Mouse (Mus musculus) spleen, embryonic (tissue): ENCODE results near the gene Exoc4.

ENCODE experiments used
- CTCF ChIA-PET: fragments of 350-600 bp; sonication (Branson Sonifier 250); formaldehyde crosslinking; loops from one replicate; lab custom pipeline; 2022; lab: Charles Lee

Gene Exoc4

DNA sequence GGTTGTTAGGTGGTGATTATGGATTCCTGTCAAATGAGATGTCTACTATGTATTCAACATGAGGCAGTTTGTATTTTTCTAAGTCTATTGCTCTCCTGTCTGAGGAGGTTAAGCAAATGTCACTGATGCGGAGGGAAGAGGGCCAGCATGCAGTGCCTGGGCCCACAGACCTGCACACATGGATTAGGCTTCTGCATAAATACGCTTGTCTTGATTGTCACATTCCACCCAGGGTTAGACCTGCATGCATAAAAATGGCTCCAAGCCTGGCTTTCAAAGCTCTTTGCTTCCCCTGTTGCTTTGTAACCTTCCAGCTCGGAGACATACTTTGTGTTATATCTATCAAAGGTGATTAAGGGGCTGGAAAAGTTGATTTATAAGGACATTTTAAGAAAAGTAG is 610.2 kb downstream of the Exoc4 start:
- CTCF ChIA-PET, result no interaction called here

DNA sequence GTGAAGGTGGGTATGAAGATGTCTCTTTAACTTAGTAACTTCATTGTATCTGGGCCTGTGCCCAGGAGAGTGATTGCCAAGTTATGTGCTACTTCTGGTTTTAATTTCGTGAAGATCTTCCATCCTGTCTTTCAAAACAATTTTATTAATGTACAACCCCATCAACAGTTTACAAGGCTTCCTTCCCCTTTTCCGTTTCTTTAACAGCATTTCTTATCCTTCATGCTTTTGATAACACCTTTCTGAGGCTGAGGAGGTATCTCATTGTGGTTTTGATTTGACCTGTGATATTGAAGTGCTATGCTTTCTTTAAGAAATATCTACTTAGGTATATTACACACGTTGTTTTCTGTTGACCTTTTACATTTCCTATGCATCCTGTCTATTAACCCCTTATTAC is 616.9 kb downstream of the Exoc4 start:
- CTCF ChIA-PET, result no interaction called here

DNA sequence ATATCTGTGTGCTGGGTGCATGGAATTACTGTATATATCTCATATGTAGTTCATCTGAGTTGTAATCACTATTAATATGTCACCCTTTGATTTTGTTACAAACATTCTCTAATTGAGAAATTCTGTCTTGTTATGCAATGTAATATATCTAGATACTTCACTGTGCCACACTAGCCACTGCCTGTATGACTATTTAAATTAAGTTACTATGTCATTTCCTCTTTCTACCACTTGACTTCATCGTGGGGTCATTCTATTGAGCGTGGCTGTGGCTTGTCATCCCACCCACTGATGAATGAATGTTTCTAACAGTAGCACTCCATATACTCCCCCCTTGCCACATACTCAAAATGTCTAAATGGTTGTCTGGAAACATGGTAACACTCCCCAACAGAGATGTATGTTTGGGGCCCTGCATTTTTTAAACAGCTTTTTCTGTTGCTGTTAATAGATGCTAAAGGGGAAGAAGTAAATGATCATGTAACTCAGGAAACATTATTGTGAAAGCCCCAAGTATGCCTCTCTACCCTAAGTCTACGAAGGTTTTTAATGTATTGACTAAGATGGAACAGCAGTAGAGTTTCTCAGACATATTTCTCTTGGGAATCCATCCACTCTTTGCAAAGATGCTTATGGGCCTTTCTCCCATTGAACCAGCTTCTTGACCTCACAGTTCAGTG is 618.2 kb downstream of the Exoc4 start:
- CTCF ChIA-PET, result no interaction called here

DNA sequence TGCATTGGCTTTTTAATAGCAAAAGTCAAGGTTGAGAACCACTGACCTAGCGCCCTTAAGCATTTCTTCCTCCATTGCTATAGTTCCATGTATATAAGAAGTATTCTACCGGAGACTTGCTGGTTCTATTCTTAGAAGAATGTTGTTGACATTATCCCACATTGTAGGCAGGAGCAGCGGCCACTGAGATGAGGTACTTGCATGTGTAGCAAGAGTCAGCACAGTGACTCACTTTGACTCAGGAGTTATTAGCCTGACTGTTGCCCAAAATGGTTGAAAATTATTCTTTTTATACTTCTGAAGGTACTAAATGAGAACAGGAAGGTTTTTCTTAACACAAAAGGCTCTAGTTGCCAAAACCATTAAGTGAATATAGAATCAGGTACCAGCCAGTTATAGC is 620.4 kb downstream of the Exoc4 start:
- CTCF ChIA-PET, result no interaction called here

DNA sequence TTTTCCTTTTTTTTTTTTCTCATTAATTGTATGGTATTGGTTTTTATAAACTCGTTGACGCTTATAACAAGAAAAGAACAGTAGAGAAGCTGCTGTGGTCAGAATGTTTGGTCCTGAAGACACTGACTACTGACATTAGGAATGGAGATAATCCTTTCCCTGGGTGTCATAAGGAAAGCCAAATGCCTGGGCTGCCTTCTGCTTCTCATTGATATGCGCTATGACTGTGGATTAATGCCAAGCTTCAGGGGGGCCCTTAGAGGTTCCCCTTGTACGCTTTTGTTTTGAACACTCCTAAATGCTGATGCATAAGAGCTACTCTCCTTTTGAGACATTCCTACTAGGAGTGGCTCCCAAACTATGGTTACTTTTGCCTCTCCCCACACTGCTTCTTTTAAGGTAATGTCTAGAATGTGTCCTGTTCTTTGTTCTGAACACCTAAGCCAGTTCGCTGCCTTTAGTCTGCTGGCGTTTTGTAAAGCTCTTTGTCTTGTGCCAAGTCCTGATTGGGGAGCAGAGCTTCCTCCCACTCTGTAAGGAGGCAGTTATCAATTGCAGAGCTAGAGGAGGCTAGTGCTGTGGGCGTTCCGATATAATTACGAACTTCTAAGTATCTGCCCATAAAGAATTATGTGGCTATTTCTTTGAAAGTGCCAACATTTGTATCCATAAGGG is 621.7 kb downstream of the Exoc4 start:
- CTCF ChIA-PET, result no interaction called here

DNA sequence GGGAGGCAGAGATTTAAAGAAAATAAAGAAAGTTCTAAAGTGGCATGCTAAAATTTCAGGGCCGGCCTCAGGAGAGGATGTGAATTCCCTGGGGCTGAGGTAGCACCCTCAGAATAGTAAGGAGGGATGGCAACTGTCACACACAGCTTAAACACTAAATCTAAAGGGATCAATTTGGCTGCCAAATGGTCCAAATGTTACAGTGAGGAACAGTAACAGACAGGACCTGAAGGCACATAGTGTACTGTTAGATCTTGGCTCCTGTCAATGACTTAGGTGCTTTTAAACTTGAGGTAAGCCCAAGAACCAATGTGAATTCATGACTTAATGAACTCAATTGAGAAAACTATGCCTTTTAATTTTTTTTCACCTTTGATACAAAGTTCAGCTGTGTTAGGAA is 622.4 kb downstream of the Exoc4 start:
- CTCF ChIA-PET, result no interaction called here

DNA sequence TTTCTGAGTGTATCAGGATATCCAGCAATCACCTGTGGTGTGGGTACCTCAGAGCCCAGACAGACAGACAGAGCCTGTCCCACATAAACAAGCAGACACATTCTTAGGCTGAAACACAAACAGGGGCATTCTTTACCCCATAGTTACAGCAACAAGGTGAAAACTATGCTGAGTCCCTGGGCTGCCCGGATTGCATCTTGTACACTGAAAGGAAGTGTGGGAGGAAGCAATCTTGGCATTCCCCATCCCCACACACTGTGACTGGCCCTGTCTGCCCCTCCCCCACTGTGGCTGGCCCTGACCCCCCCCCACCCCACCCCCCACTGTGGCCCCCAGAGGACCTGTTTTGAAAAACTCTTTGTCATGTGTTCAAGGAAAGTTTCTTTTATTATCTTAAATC is 623.3 kb downstream of the Exoc4 start:
- CTCF ChIA-PET, result no interaction called here

DNA sequence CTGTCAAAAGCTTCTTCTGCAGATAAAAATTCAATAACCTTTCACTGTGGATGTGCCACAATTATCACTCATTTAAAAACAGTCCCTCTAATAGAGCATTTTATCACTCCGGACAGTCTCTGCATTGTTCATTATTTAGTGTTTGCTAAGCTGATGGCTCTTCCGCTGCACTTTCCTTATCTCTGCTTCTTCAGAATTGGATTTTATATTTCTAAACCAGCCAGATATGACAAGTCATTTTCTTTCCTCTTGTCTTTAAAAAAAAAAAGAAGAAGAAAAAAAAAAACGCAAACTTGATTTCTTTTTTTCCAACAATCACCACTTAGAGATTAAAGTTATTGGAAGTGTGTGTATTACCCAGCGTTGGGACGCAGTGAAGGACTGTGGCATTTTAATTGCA is 624.1 kb downstream of the Exoc4 start:
- CTCF ChIA-PET, result no interaction called here

DNA sequence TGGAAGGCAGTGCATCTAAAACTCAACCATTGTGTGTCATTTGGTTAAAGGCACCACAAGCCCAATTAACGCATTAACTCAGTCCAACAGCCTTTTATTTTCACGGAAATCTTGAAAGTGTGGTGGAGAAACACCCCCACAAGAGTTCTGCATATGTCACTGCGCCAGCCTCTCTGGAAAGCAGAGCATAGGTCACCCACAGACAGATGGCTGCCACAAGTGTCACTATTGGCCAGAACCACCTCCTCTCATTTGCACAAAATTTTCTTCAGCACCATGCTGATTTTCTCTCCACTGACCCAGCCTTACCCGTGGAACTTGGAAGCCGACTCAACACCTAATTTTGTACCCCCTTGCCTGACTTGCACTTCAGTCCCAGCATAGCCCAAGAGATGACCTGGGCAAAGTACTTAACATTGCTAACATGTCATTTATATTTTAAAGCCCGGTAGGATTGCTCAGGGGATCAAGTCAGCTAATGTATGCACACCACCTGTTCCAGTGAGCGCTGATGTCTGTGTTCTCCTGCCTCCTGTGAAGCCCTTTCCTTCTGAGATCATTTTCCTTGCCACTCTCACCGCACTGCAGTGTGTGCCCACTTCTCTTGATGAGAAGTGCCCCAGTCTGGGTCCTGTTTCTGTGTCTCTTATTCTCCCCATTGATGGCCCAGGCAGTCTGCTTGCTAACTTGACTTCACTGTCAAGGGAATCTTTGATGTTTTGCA is 625.6 kb downstream of the Exoc4 start:
- CTCF ChIA-PET, result no interaction called here

DNA sequence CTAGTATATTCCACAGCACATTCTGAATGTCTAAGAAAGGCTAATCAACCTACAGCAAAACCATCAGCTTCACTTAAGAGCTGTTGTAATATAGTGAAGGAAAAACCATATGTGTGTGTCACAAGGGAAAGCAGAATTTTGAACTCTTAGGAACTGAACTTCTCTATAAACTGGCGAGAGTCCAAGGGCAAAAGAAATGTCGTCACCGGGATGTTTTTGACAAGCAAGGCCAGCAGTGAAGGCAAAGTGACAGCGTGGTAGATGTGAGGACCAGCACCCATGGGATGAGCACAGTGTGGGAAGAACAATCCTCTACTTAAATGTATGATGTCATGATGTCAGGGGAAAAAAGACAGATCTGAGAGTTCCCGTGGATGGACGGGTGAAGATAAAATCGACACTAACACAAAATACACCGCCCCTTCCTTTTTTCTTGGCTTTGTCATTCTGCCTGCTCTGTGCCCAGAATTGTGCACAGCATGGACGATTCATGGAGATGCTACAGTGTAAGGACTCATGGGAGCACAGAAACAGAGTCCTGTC is 635.3 kb downstream of the Exoc4 start:
- CTCF ChIA-PET, result no interaction called here

DNA sequence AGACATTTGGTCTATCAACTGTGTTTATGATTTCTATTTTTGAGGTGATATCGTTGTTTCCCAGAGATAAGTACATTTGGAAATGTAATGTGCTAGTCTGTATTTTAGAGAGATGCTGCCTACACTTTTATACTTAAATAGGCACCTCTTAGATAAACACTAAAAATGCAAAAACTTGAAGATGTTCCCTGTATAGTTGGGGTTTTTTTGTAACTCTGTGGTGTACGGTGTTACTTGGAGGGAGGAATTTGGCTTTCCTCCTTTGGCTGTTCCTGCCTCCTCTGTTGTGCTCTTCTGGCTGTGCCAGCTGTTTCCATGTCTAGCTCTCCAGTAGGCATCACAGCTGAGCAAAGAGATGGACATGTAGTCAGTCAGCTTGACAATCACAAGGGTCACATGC is 638.1 kb downstream of the Exoc4 start:
- CTCF ChIA-PET, result interaction anchor here (0.6 kb wide), 1 partner anchor 79 kb away, joined by 9 read pairs; no protein-coding TSS in a partner anchor

DNA sequence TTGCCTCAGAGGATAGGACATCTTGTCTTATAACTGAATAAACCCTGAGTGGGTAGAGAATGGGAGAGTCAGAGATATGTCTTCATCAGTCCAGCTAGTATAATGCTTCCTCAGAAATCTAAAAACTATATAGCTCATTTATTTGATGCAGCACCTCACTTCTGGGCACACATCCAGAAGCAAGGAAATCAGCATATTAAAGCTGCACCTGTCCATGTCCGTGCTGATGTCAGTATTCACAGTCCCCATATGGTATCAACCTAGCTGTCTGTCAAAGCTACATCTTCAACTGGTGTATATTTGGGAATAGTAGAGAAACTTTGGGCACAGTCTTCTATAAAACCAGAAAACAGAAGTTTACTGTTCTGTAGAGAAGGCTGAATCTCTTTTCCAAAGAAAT is 642.0 kb downstream of the Exoc4 start:
- CTCF ChIA-PET, result no interaction called here

DNA sequence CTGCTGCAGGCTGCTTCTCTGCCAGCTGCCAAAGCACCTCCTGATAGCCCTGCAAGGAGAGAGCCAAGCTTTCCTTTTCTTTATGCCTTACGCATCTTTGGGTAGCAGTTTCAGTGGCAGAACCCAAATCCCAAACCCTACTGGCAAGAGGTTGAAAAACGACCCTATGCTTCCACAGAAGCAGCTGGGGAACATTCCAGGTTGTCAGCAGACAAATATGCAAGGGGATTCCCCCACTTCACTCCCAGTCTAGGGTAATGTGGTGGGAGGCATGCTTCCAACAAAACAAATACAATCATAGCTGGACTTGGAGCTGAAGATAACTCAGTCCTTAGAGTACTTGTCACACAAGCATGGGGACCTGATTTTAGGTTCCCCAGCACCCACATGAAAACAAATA is 643.3 kb downstream of the Exoc4 start:
- CTCF ChIA-PET, result no interaction called here

DNA sequence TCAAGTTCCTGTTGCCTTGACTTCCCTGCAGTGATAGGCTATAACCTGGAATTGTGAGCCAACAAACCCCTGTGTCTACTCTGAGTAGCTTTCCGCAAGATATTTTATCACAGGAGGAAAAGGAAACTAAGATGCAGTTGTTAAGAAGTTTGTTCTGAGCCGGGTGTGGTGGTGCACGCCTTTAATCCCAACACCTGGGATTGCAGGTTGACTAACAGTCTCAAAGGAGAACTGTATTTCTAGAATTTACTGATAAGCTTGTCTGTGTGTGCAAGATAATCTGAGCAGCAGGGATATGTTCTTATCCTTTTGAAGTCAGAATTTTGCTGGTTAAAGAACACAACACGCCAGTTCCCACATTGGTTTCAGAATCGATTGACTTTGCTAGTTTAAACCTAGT is 651.1 kb downstream of the Exoc4 start:
- CTCF ChIA-PET, result no interaction called here

DNA sequence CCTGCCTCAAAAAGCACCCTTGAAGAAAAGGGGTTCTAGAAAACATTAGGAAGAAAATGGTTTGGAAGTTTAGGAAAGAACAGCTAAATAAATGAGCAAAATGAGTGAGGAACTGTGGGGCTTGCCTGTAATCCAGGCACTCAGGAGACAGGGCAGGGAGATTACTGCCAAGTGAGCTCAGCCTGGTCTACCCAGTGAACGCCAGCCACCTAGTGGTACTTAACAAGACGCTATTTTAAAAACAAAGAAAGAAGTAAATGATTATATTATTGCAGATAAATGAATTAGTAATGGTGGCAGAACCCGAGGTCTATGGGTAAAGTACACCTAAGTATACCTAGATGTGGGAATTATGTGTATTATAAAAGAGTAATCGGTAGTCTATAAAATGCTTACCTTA is 651.7 kb downstream of the Exoc4 start:
- CTCF ChIA-PET, result no interaction called here

DNA sequence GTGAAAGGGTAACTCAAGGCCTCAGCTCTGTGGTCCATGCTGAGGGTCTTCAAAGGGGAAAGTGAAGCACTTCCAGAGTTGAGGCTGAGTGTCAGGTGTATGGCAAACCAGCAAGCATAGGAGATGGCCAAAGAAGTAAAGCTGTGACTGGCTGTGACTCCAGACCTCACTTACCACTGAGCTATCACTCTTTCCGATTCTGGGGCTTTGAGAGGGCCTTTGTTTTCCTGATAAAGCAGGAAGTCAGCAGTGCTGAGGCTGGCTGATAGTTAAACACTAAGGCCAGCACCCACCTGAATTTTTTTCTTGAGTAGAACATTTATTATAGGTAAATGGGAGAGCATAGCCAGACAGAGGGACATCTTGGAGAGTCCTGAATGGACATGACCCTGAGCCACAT is 656.2 kb downstream of the Exoc4 start:
- CTCF ChIA-PET, result no interaction called here

DNA sequence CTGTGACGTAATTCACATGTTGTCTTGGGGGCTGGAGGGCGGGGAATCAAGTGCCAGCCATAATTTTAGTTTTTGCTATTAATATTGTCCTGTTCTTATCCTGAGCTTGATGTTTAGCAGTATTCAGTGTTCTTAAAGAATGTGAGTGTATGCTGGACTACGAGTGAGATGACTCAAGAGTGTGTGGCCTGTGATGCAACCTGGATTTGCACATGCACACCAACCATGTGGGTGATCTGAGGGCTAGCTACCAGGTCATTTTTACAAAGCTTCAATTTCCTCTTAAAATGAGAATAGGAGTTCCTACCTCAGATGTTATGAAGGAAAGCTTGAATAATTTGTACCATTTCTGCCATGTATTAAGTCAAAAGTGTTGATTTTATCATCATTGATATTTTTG is 661.8 kb downstream of the Exoc4 start:
- CTCF ChIA-PET, result no interaction called here

DNA sequence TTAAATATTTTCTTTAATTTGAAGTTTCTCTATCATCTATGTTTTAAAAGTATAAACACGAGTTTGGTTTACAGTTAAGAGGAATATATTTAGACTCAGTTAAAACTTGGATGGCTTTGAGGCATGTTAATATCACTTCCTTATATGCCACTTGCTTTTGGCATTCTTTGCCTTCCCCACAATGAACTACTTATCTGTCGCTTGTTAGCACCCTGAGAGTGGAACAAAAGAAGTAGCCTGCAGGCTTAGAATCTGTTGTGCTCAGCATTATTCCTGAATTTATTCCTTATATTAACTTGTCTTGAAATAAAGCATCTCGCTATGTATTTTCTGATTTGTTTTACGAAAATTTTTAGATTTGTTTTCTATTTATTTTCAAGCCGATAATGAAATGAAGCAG is 664.2 kb downstream of the Exoc4 start:
- CTCF ChIA-PET, result no interaction called here

DNA sequence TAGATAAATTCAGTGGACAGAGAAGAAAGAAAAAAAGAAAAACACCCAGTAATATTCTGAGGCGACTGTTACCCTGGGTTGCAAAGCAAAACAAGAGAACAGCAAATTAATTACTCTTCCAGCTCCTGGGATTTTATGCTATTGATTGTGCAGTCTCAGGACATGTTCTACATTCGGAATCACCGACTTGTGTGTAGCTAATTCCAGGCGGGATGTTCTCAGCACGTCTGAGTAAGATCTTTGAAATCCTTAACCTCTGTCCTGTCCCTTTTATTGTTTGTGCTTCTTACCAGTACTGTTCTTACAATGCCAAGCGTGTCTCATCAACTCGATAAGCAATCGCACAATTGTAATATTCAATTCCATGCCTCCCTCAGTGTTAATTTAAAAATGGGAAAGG is 664.6 kb downstream of the Exoc4 start:
- CTCF ChIA-PET, result no interaction called here

DNA sequence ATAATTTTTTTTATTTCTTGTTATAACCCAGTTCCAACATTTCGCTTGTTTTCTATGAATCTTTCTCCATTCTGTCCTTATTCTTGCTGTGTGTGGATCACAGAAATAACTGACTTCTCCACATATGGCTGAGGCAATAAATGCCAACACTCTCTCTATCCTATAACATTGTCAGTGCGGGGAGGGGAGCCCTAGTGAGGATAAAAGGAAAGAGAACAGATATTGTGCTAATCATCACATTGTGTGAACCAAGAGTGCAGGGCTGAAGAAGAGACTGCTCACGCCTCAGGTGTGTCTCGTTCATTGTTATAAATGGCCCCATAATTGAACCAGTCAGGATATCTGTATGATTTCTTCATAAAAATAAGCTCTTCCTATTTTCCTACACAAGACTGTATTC is 665.1 kb downstream of the Exoc4 start:
- CTCF ChIA-PET, result no interaction called here

DNA sequence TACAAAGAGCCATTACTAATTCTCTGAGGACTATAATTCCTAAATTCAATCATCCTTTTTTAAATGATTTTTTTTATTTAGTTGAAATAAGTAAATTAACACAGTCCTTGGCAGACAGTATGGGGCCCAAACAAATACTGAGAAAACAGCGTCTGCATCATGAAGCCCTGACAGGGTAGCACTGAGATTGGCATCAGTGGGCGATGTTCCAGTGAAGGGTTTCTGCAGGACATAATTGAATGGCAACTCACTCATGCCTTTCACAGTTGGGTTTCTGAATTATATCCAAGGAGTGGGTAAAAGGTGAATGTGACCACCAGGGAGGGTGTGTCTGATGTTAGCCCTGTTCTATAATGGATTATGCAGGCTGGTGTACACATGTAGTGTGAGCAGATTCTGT is 674.7 kb downstream of the Exoc4 start:
- CTCF ChIA-PET, result no interaction called here

DNA sequence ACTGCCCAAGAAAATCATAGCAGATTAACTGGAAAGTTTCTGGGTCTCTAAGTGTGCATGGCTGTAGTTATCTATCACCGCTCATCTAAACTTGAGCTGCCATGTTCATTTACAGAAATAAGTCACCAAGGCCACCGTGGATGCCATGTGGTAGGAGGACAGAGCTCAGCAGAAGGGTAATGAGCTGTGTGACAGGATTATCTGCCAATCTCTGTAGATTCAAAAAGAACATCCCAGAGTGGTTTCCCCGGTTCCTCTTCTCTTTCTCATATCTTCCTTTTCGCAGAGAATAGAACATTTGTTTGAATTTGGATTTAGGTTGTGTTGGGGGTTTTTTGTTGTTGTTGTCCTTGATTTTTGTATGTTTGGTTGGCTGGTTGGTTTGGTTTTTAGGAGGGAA is 676.0 kb downstream of the Exoc4 start:
- CTCF ChIA-PET, result no interaction called here
